Mouse (Mus musculus): ENCODE data around the gene Zfp263. TPM values are rescaled to one million over a fixed set of nuclear protein-coding genes. Genes with fewer than 3 reads are reported as not detected.

Gene Zfp263
- total and polyA plus RNA-seq, 3 experiments = 17.9 to 18.5 TPM; not detected in 1

- no peaks in the 10 kb centered on the region for H3K9me3 ChIP-seq (replicated peaks; ENCODE audit: insufficient read depth, low read length)
- H3K27ac ChIP-seq (ENCODE audit: control insufficient read depth, low read depth, low read length) = no peak overlapping the region
- no peaks in the 10 kb centered on the region for H3K4me1 ChIP-seq (ENCODE audit: control insufficient read depth in 1 of 2, insufficient read depth in 2 of 2, low read length in 2 of 2)
- H3K9ac ChIP-seq (ENCODE audit: control insufficient read depth, low read depth, low read length, poor library complexity, severe bottlenecking) = no peak overlapping the region
- no peaks in the 10 kb centered on the region for H3K79me2 ChIP-seq (ENCODE audit: control insufficient read depth, insufficient read depth, low read length, poor library complexity)
- H3K27me3 ChIP-seq (ENCODE audit: control insufficient read depth in 1 of 2, insufficient read depth in 2 of 2, low read length in 2 of 2) = peaks cover 0 to 2% of the 10 kb centered on the region in 2 experiments; a peak in 1 of 4 replicates
- TF ChIP-seq HCFC1 (IDR thresholded peaks at IDR 0.05; ENCODE audit: low read depth, low read length) (no peak), MXI1 (IDR thresholded peaks at IDR 0.05; ENCODE audit: low read depth, low read length) (no peak), RAD21 (IDR thresholded peaks at IDR 0.05; ENCODE audit: low read depth, low read length) (no peak), SMC3 (IDR thresholded peaks at IDR 0.05; ENCODE audit: low read depth, low read length) (no peak), MAFK (IDR thresholded peaks at IDR 0.05; ENCODE audit: borderline replicate concordance, low read depth, low read length) (no peak), NELFE (IDR thresholded peaks at IDR 0.05; ENCODE audit: low read depth, low read length) (no peak), E2F4 (IDR thresholded peaks at IDR 0.05; ENCODE audit: borderline replicate concordance, low read depth, low read length) (no peak), KAT2A (conservative IDR thresholded peaks at IDR 0.05; ENCODE audit: low read depth, low read length) (no peak), MYB (IDR thresholded peaks at IDR 0.05; ENCODE audit: low read depth, low read length) (no peak), CTCF (IDR thresholded peaks at IDR 0.05 in 2 of 3, conservative IDR thresholded peaks at IDR 0.05 in 1 of 3; ENCODE audit: control insufficient read depth in 1 of 3, insufficient read depth in 1 of 3, low read depth in 2 of 3, low read length in 3 of 3, poor library complexity in 1 of 3, severe bottlenecking in 1 of 3) (no peak), CHD2 (IDR thresholded peaks at IDR 0.05; ENCODE audit: low read length) (no peak), TCF12 (IDR thresholded peaks at IDR 0.05; ENCODE audit: low read depth, low read length) (no peak), ZC3H11A (IDR thresholded peaks at IDR 0.05; ENCODE audit: low read depth, low read length) (no peak), EP300 (IDR thresholded peaks at IDR 0.05; ENCODE audit: low read depth in 1 of 2, low read length in 2 of 2) (no peak), ELF1 (IDR thresholded peaks at IDR 0.05; ENCODE audit: low read depth, low read length) (no peak)
- no peak overlapping the region for H3K4me3 ChIP-seq (ENCODE audit: control insufficient read depth in 1 of 2, insufficient read depth in 1 of 2, low read depth in 2 of 2, low read length in 2 of 2)
- H3K36me3 ChIP-seq (ENCODE audit: control insufficient read depth in 1 of 2, insufficient read depth in 2 of 2, low read length in 2 of 2) = no peaks in the 10 kb centered on the region
- no peak for DNase-seq (ENCODE audit: low read depth, low spot score)
Observed at GRCm38 (mm10) chr16:3714731-3715130, 29.2 kb upstream of the Zfp263 start.

- no peak within 1 kb of the TSS for H3K27ac ChIP-seq (ENCODE audit: control insufficient read depth, low read depth, low read length)
- no peak for TF ChIP-seq KAT2A (conservative IDR thresholded peaks at IDR 0.05; ENCODE audit: low read depth, low read length)
- TF ChIP-seq RCOR1 (IDR thresholded peaks at IDR 0.05; ENCODE audit: low read depth, low read length) = no peak
Observed at GRCm38 (mm10) chr16:3717980-3718379, 25.9 kb upstream of the Zfp263 start, which contains the start of gene Mefv. Gene Mefv, minus strand, starts transcription at chr16:3718097.

More at GRCm38 (mm10) chr16:3717980-3718379, 25.9 kb upstream of the Zfp263 start, which contains the start of gene Mefv:
- H3K4me3 ChIP-seq (ENCODE audit: control insufficient read depth in 1 of 2, insufficient read depth in 1 of 2, low read depth in 2 of 2, low read length in 2 of 2) = no peak within 1 kb of the TSS
- H3K9ac ChIP-seq (ENCODE audit: control insufficient read depth, low read depth, low read length, poor library complexity, severe bottlenecking) = no peak within 1 kb of the TSS
- no peaks in the 10 kb centered on the region for H3K79me2 ChIP-seq (ENCODE audit: control insufficient read depth, insufficient read depth, low read length, poor library complexity)
- no peak for DNase-seq (ENCODE audit: low read depth, low spot score)
- peaks cover 0 to 2% of the 10 kb centered on the region in 2 experiments; a peak in 1 of 4 replicates for H3K27me3 ChIP-seq (ENCODE audit: control insufficient read depth in 1 of 2, insufficient read depth in 2 of 2, low read length in 2 of 2)
- no peaks in the 10 kb centered on the region for H3K36me3 ChIP-seq (ENCODE audit: control insufficient read depth in 1 of 2, insufficient read depth in 2 of 2, low read length in 2 of 2)
- no peaks in the 10 kb centered on the region for H3K9me3 ChIP-seq (replicated peaks; ENCODE audit: insufficient read depth, low read length)
- no peaks in the 10 kb centered on the region for H3K4me1 ChIP-seq (ENCODE audit: control insufficient read depth in 1 of 2, insufficient read depth in 2 of 2, low read length in 2 of 2)

All from MEL (cell line).